Mouse (Mus musculus) layer of hippocampus, adult 11-12 months (tissue): Measurements from ENCODE around the gene Tcea3.

ENCODE experiments used
- DNase-seq: peaks from one replicate; pipeline ENCODE4 v3.0.0; 2022; ENCODE audit warnings: low spot score

Gene Tcea3

GRCm38 (mm10) chr4:136324226-136324625, 76.7 kb downstream of the Tcea3 start:
- DNase-seq: no peak
